In the genomic region with DNA sequence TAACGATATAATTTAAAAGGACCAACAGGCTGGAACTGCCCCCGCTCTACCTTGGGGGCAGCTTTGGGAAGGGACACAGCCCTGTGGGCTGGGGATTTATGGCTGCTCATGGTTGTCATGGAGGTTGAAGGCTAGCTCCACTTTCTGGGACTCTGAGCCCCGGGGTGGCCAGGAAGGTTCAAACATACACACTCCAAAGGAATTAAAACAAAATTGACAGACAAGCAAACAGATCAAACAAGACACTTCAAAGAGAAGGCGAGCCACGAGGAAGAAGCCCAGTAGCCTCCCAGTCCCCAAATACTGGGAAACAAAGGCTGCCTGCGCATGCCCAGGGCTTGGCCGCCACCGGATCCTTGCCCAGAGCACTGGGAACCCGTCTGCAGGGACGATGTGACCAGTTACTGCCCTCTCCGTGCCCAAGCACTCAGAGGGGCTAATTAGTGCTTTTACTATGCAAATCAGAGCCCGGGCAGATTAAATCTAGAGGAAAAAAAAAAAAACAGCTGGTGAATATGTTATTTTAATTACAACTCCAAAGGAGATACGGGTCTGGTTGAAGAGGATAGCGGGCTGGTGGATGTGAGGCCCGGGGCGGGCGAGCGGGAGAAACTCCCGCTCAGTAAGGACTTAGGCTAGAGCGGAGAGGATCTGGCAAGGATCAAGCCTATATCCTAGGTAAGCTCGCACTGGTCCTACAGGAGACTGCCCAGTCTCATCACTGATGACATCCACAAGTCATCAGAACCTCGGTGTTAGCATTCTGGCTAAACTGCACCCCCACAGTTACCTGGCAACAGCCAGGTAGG, we compare ENCODE assay signal across 15 mouse cellular contexts.
DNase-seq lines count a peak whose midpoint lies in the region; ATAC-seq and TF ChIP-seq lines count a peak whose summit lies in the region.
"Had no signal": no experiment of that assay in that cellular context is flagged by ENCODE, and none has a peak within 500 bp of the region (broad histone marks: within the 10 kb centered on the region; RNA-seq: fewer than 3 reads in every experiment).

No protein-coding gene starts in this region.

- peak; percentile 91 for DNase-seq in brain, embryonic 14.5 days (ENCODE audit: low read depth)
- DNase-seq in forebrain, embryonic 11.5 days (ENCODE audit: low spot score), result peak; percentile 68
- DNase-seq in midbrain, embryonic 14.5 days, result peak; percentile 76
- no peak for DNase-seq in lung, postnatal 25 days (ENCODE audit: low spot score)
- no peak for DNase-seq in cerebellum, postnatal 25 days
- no peak for DNase-seq in cerebellum, adult 9-11 months
- DNase-seq: adrenal gland, postnatal 25 days; cerebellum, adult 11-12 months; left cerebral cortex, postnatal 4 days; liver, postnatal 0 days; right cerebral cortex, postnatal 4 days; thymus, postnatal 4 days had no signal

- no peaks in the 10 kb centered on the region for H3K9me3 ChIP-seq in forebrain, embryonic 11.5 days (ENCODE audit: control insufficient read depth, low read length)
- H3K9me3 ChIP-seq in kidney, embryonic 14.5 days (ENCODE audit: control insufficient read depth, low read length), result 0 out of 2 replicates have a peak, but pooled peaks cover 3% of the 10 kb centered on the region
- 0 out of 2 replicates have a peak, but pooled peaks cover 1% of the 10 kb centered on the region for H3K9me3 ChIP-seq in midbrain, embryonic 14.5 days (ENCODE audit: control insufficient read depth, low read length)
- H3K9me3 ChIP-seq: stomach, embryonic 15.5 days had no signal

- no peak overlapping the region for H3K4me3 ChIP-seq in forebrain, embryonic 11.5 days (ENCODE audit: low read depth, low read length)
- H3K4me3 ChIP-seq in kidney, embryonic 14.5 days (ENCODE audit: low read length), result no peak overlapping the region
- no peak overlapping the region for H3K4me3 ChIP-seq in midbrain, embryonic 14.5 days (replicated peaks; ENCODE audit: low read depth, low read length)
- H3K4me3 ChIP-seq: stomach, embryonic 15.5 days had no signal

- H3K4me2 ChIP-seq in forebrain, embryonic 11.5 days (ENCODE audit: low read depth, low read length, severe bottlenecking), result no peak overlapping the region; the same call in 1 of the 2 replicates
- peak overlapping the region; percentile 17 for H3K4me2 ChIP-seq in kidney, embryonic 14.5 days (replicated peaks; ENCODE audit: low read depth, low read length)
- peak overlapping the region; percentile 31 for H3K4me2 ChIP-seq in midbrain, embryonic 14.5 days (ENCODE audit: low read length)
- H3K4me2 ChIP-seq: stomach, embryonic 15.5 days had no signal

- H3K27me3 ChIP-seq in forebrain, embryonic 11.5 days (ENCODE audit: control insufficient read depth, insufficient read depth, low read length), result no peaks in the 10 kb centered on the region
- no peaks in the 10 kb centered on the region for H3K27me3 ChIP-seq in kidney, embryonic 14.5 days (ENCODE audit: control insufficient read depth, insufficient read depth, low read length)
- no peaks in the 10 kb centered on the region for H3K27me3 ChIP-seq in midbrain, embryonic 14.5 days (ENCODE audit: control insufficient read depth, insufficient read depth, low read length)
- H3K27me3 ChIP-seq: stomach, embryonic 15.5 days had no signal

- H3K9ac ChIP-seq in forebrain, embryonic 11.5 days (ENCODE audit: low read length), result no peak overlapping the region
- no peak overlapping the region for H3K9ac ChIP-seq in kidney, embryonic 14.5 days (ENCODE audit: low read depth, low read length)
- H3K9ac ChIP-seq in midbrain, embryonic 14.5 days (replicated peaks; ENCODE audit: low read length), result no peak overlapping the region
- H3K9ac ChIP-seq: liver, postnatal 0 days; stomach, embryonic 15.5 days had no signal

- peak; percentile 80 for ATAC-seq in forebrain, embryonic 11.5 days (replicated peaks; ENCODE audit: low FRiP score)
- ATAC-seq in kidney, embryonic 14.5 days (ENCODE audit: low FRiP score, low TSS enrichment), result peak; percentile 76; the same call in 1 of the 2 replicates
- peak; percentile 62; the same call in 1 of the 2 replicates for ATAC-seq in midbrain, embryonic 14.5 days (ENCODE audit: low FRiP score, low TSS enrichment)
- ATAC-seq: intestine, postnatal 0 days; liver, postnatal 0 days had no signal

- no peak for TF ChIP-seq POLR2A in brain, embryonic 14.5 days (IDR thresholded peaks at IDR 0.05; ENCODE audit: borderline replicate concordance, extremely low read depth, insufficient read depth, insufficient read length, poor library complexity, severe bottlenecking)

- no peak for TF ChIP-seq CTCF in brain, embryonic 14.5 days (IDR thresholded peaks at IDR 0.05; ENCODE audit: borderline replicate concordance, extremely low read depth, insufficient read depth, insufficient read length)

- H3K4me1 ChIP-seq in forebrain, embryonic 11.5 days (replicated peaks; ENCODE audit: control insufficient read depth, insufficient read depth, low read length), result peaks cover 7% of the 10 kb centered on the region; the same call in 1 of the 2 replicates
- peaks cover 9% of the 10 kb centered on the region; the same call in 1 of the 2 replicates for H3K4me1 ChIP-seq in kidney, embryonic 14.5 days (ENCODE audit: control insufficient read depth, insufficient read depth, low read length)
- peaks cover 10% of the 10 kb centered on the region; the same call in 1 of the 2 replicates for H3K4me1 ChIP-seq in midbrain, embryonic 14.5 days (ENCODE audit: control insufficient read depth, insufficient read depth, low read length)
- H3K4me1 ChIP-seq: stomach, embryonic 15.5 days had no signal

- H3K27ac ChIP-seq in forebrain, embryonic 11.5 days (ENCODE audit: low read depth, low read length), result peak overlapping the region; percentile 55
- no peak overlapping the region for H3K27ac ChIP-seq in kidney, embryonic 14.5 days (ENCODE audit: low read depth, low read length)
- peak overlapping the region; percentile 60 for H3K27ac ChIP-seq in midbrain, embryonic 14.5 days (replicated peaks; ENCODE audit: low read depth, low read length)
- H3K27ac ChIP-seq: stomach, embryonic 15.5 days had no signal

- 32% methylated on average over 22 of the region's 22 CpGs for WGBS in forebrain, embryonic 11.5 days
- 19% methylated on average over 22 of the region's 22 CpGs for WGBS in kidney, embryonic 14.5 days
- WGBS in midbrain, embryonic 14.5 days, result 22% methylated on average over 22 of the region's 22 CpGs

- H3K36me3 ChIP-seq in forebrain, embryonic 11.5 days (ENCODE audit: control insufficient read depth, insufficient read depth, low read length), result no peaks in the 10 kb centered on the region
- no peaks in the 10 kb centered on the region for H3K36me3 ChIP-seq in kidney, embryonic 14.5 days (ENCODE audit: control insufficient read depth, insufficient read depth, low read length)
- no peaks in the 10 kb centered on the region for H3K36me3 ChIP-seq in midbrain, embryonic 14.5 days (ENCODE audit: control insufficient read depth, insufficient read depth, low read length)
- H3K36me3 ChIP-seq: stomach, embryonic 15.5 days had no signal

Comparison
In these comparisons a context has a peak if more than half of its experiments do, and no peak if none do; other contexts are left out.
1. DNase-seq: peak in brain, embryonic 14.5 days (single experiment), forebrain, embryonic 11.5 days (single experiment) and midbrain, embryonic 14.5 days (single experiment); none in lung, postnatal 25 days (single experiment), cerebellum, postnatal 25 days (0 of 2) and cerebellum, adult 9-11 months (single experiment).
2. Peak in every context shown above with its lines, with median percentiles within 50 percentile points of each other: ATAC-seq.